Mouse (Mus musculus): ENCODE data around the gene Gpr142. TPM values are rescaled to one million over a fixed set of nuclear protein-coding genes. Genes with fewer than 3 reads are reported as not detected.

Gpr142 gene
- polyA plus RNA-seq, 1 experiment from 2014 or later, result 0.19 TPM

- Histone ChIP-seq H3K4me1 (ENCODE audit: control insufficient read depth, insufficient read depth, low read length) (peaks cover 31% of the 10 kb centered on the region), H3K4me2 (replicated peaks; ENCODE audit: low read depth, low read length) (peak overlapping the region; percentile 57; the same call in 1 of the 2 replicates), H3K27ac (ENCODE audit: low read depth, low read length) (peak overlapping the region; percentile 63; the same call in 1 of the 2 replicates), H3K27me3 (ENCODE audit: control insufficient read depth, insufficient read depth, low read length) (peaks cover 43% of the 10 kb centered on the region), H3K9me3 (ENCODE audit: control insufficient read depth, low read length) (no peaks in the 10 kb centered on the region), H3K4me3 (ENCODE audit: low read length) (no peak overlapping the region), H3K9ac (ENCODE audit: low read depth, low read length) (no peak overlapping the region), H3K36me3 (ENCODE audit: control insufficient read depth, insufficient read depth, low read length) (no peaks in the 10 kb centered on the region)
- ATAC-seq (ENCODE audit: low FRiP score, low TSS enrichment), result no peak; the same call in 1 of the 2 replicates
- WGBS, result 49% methylated on average over 4 of the region's 4 CpGs
Observed at GRCm38 (mm10) chr11:114794691-114795090, 4.0 kb upstream of the Gpr142 start.

- H3K27ac ChIP-seq (ENCODE audit: low read depth, low read length), result peak overlapping the region; percentile 63; the same call in 1 of the 2 replicates
Observed at GRCm38 (mm10) chr11:114795231-114795746, 3.4 kb upstream of the Gpr142 start.

DNA sequence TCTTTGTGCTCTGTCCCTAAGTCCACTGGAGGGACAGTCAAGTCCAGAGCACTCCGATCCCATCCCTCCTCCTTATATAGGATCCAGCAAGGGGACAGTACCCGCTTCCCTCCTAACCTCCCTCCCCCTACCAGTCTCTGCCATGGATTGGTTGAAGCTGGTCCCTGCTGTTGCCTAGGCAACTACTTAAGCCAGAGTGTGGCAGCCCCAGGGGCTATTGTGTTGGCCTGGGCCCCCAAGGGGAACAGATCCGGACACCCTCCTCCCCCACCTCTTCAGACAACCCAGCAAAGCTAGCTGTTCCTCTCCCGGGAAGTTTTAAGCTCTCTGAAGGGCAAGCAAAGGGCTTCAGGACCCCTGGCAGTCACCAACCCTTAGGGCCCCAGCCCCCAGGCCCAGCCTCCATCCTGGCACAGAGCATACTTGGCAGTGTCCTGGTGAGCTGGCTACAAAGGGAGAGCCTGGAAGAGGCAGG, 2.8 kb upstream of the Gpr142 start, which contains the start of gene Btbd17:
Btbd17 (minus strand) TSS at position 98 of the 475 bp plus-strand sequence.
- WGBS, result 7% methylated on average over 4 of the region's 4 CpGs
- peak within 1 kb of the TSS; percentile 35 for H3K4me3 ChIP-seq (ENCODE audit: low read length)
- peaks cover 30% of the 10 kb centered on the region for H3K4me1 ChIP-seq (ENCODE audit: control insufficient read depth, insufficient read depth, low read length)
- no peaks in the 10 kb centered on the region for H3K36me3 ChIP-seq (ENCODE audit: control insufficient read depth, insufficient read depth, low read length)
- peaks cover 31% of the 10 kb centered on the region for H3K27me3 ChIP-seq (ENCODE audit: control insufficient read depth, insufficient read depth, low read length)
- peak; percentile 22 for ATAC-seq (ENCODE audit: low FRiP score, low TSS enrichment)
- peak within 1 kb of the TSS; percentile 57 for H3K4me2 ChIP-seq (replicated peaks; ENCODE audit: low read depth, low read length)
- no peaks in the 10 kb centered on the region for H3K9me3 ChIP-seq (ENCODE audit: control insufficient read depth, low read length)
- H3K27ac ChIP-seq (ENCODE audit: low read depth, low read length), result peak within 1 kb of the TSS; percentile 63; the same call in 1 of the 2 replicates
- H3K9ac ChIP-seq (ENCODE audit: low read depth, low read length), result 0 out of 2 replicates have a peak within 1 kb of the TSS, but pooled peaks have one; percentile 31

More at GRCm38 (mm10) chr11:114795231-114795746, 3.4 kb upstream of the Gpr142 start:
- peak overlapping the region; percentile 35 for H3K4me3 ChIP-seq (ENCODE audit: low read length)
- H3K4me2 ChIP-seq (replicated peaks; ENCODE audit: low read depth, low read length), result peak overlapping the region; percentile 57
- 0 out of 2 replicates have a peak overlapping the region, but pooled peaks have one; percentile 31 for H3K9ac ChIP-seq (ENCODE audit: low read depth, low read length)
- WGBS, result 0% methylated on average over 7 of the region's 7 CpGs
- H3K9me3 ChIP-seq (ENCODE audit: control insufficient read depth, low read length), result no peaks in the 10 kb centered on the region
- peak; percentile 83 for ATAC-seq (ENCODE audit: low FRiP score, low TSS enrichment)
- H3K36me3 ChIP-seq (ENCODE audit: control insufficient read depth, insufficient read depth, low read length), result no peaks in the 10 kb centered on the region
- peaks cover 30% of the 10 kb centered on the region for H3K4me1 ChIP-seq (ENCODE audit: control insufficient read depth, insufficient read depth, low read length)
- H3K27me3 ChIP-seq (ENCODE audit: control insufficient read depth, insufficient read depth, low read length), result peaks cover 37% of the 10 kb centered on the region

DNA sequence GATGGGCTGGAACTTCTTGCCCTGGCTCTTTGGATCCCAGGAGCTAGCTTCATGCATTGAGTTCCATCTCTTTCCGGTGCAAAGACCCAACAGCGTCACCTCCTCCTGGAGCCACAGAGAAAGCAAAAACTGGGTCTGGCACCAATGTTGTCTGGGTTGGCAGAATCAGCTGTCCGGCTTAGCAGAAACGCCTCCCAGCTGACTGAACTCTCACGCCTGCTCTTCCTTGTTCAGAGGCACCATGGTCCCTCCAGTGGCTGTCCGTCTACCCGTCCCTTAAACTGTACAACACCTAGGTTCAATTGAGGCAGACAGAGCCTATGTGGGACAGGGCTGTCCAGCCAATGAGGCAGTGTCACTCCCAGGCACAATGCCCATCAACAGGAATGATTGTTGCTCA, 1.5 kb upstream of the Gpr142 start:
- Histone ChIP-seq H3K27me3 (ENCODE audit: control insufficient read depth, insufficient read depth, low read length) (peaks cover 18% of the 10 kb centered on the region), H3K4me2 (replicated peaks; ENCODE audit: low read depth, low read length) (no peak overlapping the region), H3K4me1 (ENCODE audit: control insufficient read depth, insufficient read depth, low read length) (peaks cover 21% of the 10 kb centered on the region), H3K36me3 (ENCODE audit: control insufficient read depth, insufficient read depth, low read length) (no peaks in the 10 kb centered on the region), H3K9me3 (ENCODE audit: control insufficient read depth, low read length) (no peaks in the 10 kb centered on the region), H3K4me3 (ENCODE audit: low read length) (no peak overlapping the region), H3K27ac (ENCODE audit: low read depth, low read length) (no peak overlapping the region), H3K9ac (ENCODE audit: low read depth, low read length) (no peak overlapping the region)
- no peak for ATAC-seq (ENCODE audit: low FRiP score, low TSS enrichment)
- 88% methylated on average over 7 of the region's 7 CpGs for WGBS

- H3K9ac ChIP-seq (ENCODE audit: low read depth, low read length), result no peak overlapping the region
- H3K9me3 ChIP-seq (ENCODE audit: control insufficient read depth, low read length), result no peaks in the 10 kb centered on the region
- peaks cover 10% of the 10 kb centered on the region for H3K27me3 ChIP-seq (ENCODE audit: control insufficient read depth, insufficient read depth, low read length)
- no peak overlapping the region for H3K4me3 ChIP-seq (ENCODE audit: low read length)
- ATAC-seq (ENCODE audit: low FRiP score, low TSS enrichment), result no peak
- H3K4me2 ChIP-seq (replicated peaks; ENCODE audit: low read depth, low read length), result no peak overlapping the region
- WGBS, result 85% methylated on average over 3 of the region's 3 CpGs
- no peaks in the 10 kb centered on the region for H3K36me3 ChIP-seq (ENCODE audit: control insufficient read depth, insufficient read depth, low read length)
- H3K4me1 ChIP-seq (ENCODE audit: control insufficient read depth, insufficient read depth, low read length), result peaks cover 22% of the 10 kb centered on the region
- H3K27ac ChIP-seq (ENCODE audit: low read depth, low read length), result no peak overlapping the region
Observed at GRCm38 (mm10) chr11:114797981-114798380, 743 bp upstream of the Gpr142 start.

GRCm38 (mm10) chr11:114801906-114802305, 3.2 kb downstream of the Gpr142 start:
- H3K4me1 ChIP-seq (ENCODE audit: control insufficient read depth, insufficient read depth, low read length), result peaks cover 8% of the 10 kb centered on the region; the same call in 1 of the 2 replicates
- ATAC-seq (ENCODE audit: low FRiP score, low TSS enrichment), result no peak
- H3K27ac ChIP-seq (ENCODE audit: low read depth, low read length), result no peak overlapping the region
- WGBS, result 96% methylated on average over 1 of the region's 1 CpGs
- H3K27me3 ChIP-seq (ENCODE audit: control insufficient read depth, insufficient read depth, low read length), result no peaks in the 10 kb centered on the region
- H3K36me3 ChIP-seq (ENCODE audit: control insufficient read depth, insufficient read depth, low read length), result no peaks in the 10 kb centered on the region
- no peak overlapping the region for H3K4me2 ChIP-seq (replicated peaks; ENCODE audit: low read depth, low read length)
- no peaks in the 10 kb centered on the region for H3K9me3 ChIP-seq (ENCODE audit: control insufficient read depth, low read length)
- no peak overlapping the region for H3K4me3 ChIP-seq (ENCODE audit: low read length)
- H3K9ac ChIP-seq (ENCODE audit: low read depth, low read length), result no peak overlapping the region

- H3K36me3 ChIP-seq (ENCODE audit: control insufficient read depth, insufficient read depth, low read length), result no peaks in the 10 kb centered on the region
- no peaks in the 10 kb centered on the region for H3K27me3 ChIP-seq (ENCODE audit: control insufficient read depth, insufficient read depth, low read length)
- 58% methylated on average over 15 of the region's 15 CpGs for WGBS
- H3K27ac ChIP-seq (ENCODE audit: low read depth, low read length), result no peak overlapping the region; the same call in 1 of the 2 replicates
- ATAC-seq (ENCODE audit: low FRiP score, low TSS enrichment), result no peak
- peaks cover 12% of the 10 kb centered on the region for H3K4me1 ChIP-seq (ENCODE audit: control insufficient read depth, insufficient read depth, low read length)
- H3K4me2 ChIP-seq (replicated peaks; ENCODE audit: low read depth, low read length), result no peak overlapping the region
- H3K9ac ChIP-seq (ENCODE audit: low read depth, low read length), result no peak overlapping the region; the same call in 1 of the 2 replicates
- no peak overlapping the region for H3K4me3 ChIP-seq (ENCODE audit: low read length)
- H3K9me3 ChIP-seq (ENCODE audit: control insufficient read depth, low read length), result no peaks in the 10 kb centered on the region
Observed at GRCm38 (mm10) chr11:114802540-114803267, 4.0 kb downstream of the Gpr142 start.

- Histone ChIP-seq H3K9me3 (ENCODE audit: control insufficient read depth, low read length) (no peaks in the 10 kb centered on the region), H3K4me3 (ENCODE audit: low read length) (no peak overlapping the region), H3K4me1 (ENCODE audit: control insufficient read depth, insufficient read depth, low read length) (peaks cover 16% of the 10 kb centered on the region), H3K4me2 (replicated peaks; ENCODE audit: low read depth, low read length) (no peak overlapping the region), H3K36me3 (ENCODE audit: control insufficient read depth, insufficient read depth, low read length) (no peaks in the 10 kb centered on the region), H3K27me3 (ENCODE audit: control insufficient read depth, insufficient read depth, low read length) (no peaks in the 10 kb centered on the region), H3K9ac (ENCODE audit: low read depth, low read length) (no peak overlapping the region), H3K27ac (ENCODE audit: low read depth, low read length) (no peak overlapping the region)
- 69% methylated on average over 8 of the region's 8 CpGs for WGBS
- no peak for ATAC-seq (ENCODE audit: low FRiP score, low TSS enrichment)
Observed at GRCm38 (mm10) chr11:114803990-114804389, 5.3 kb downstream of the Gpr142 start.

DNA sequence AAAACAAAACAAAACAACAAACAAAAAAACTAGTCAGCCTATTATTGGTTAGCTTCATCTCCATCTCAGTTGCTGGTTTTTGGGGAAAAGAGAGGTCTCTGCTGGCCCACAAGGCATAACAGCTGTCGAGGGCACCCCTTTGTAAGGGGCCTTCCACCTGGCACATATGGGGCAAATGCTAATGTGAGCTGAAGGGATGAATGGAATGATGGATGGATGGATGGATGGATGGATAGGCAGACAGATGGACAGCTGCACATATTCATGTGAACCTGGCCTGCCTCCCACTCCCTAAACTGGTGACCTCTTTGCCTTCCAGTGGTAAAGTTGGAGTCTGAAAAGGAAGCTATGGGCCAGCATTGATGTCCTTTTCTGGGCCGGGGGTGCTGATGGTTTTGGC, 8.3 kb downstream of the Gpr142 start:
- no peaks in the 10 kb centered on the region for H3K9me3 ChIP-seq (ENCODE audit: control insufficient read depth, low read length)
- no peak overlapping the region for H3K4me2 ChIP-seq (replicated peaks; ENCODE audit: low read depth, low read length)
- H3K9ac ChIP-seq (ENCODE audit: low read depth, low read length), result no peak overlapping the region
- H3K27me3 ChIP-seq (ENCODE audit: control insufficient read depth, insufficient read depth, low read length), result no peaks in the 10 kb centered on the region
- no peak overlapping the region for H3K4me3 ChIP-seq (ENCODE audit: low read length)
- no peak overlapping the region for H3K27ac ChIP-seq (ENCODE audit: low read depth, low read length)
- H3K36me3 ChIP-seq (ENCODE audit: control insufficient read depth, insufficient read depth, low read length), result no peaks in the 10 kb centered on the region
- ATAC-seq (ENCODE audit: low FRiP score, low TSS enrichment), result no peak
- H3K4me1 ChIP-seq (ENCODE audit: control insufficient read depth, insufficient read depth, low read length), result peaks cover 16% of the 10 kb centered on the region
- WGBS, result 61% methylated on average over 2 of the region's 2 CpGs
